Mouse (Mus musculus): Measurements from ENCODE around the gene Vamp8.
A peak's percentile ranks its signal among the peaks of the same experiment; 100 is the strongest.

Gene Vamp8

GRCm38 (mm10) chr6:72405356-72405755, 14.9 kb upstream of the Vamp8 start:
- DNase-seq (ENCODE audit: low spot score): no peak

DNA sequence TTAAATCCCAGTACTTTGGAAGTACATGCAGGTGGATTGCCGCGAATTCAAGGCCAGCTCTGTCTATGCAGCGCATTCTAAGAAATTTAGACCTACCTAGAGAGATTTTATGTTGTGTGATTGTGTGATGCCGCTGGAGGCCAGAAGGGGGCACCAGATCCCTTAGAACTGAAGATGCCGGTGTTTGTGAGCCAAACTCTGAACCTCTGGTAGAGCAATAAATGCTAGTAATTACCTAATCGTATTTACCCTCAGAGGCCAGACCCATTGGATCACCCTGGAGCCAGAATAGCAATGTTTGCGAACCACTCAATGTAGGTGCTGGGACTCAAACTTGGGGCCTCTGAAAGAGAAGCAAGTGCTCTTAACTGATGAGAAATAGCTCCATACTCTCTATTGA, 11.4 kb upstream of the Vamp8 start:
- DNase-seq (ENCODE audit: low spot score): peak; percentile 62

- DNase-seq (ENCODE audit: low spot score): no peak
These were observed 9.5 kb upstream of the Vamp8 start for GRCm38 (mm10) chr6:72399967-72400366.

GRCm38 (mm10) chr6:72396837-72397251, 6.3 kb upstream of the Vamp8 start:
- DNase-seq (ENCODE audit: low spot score): no peak

DNA sequence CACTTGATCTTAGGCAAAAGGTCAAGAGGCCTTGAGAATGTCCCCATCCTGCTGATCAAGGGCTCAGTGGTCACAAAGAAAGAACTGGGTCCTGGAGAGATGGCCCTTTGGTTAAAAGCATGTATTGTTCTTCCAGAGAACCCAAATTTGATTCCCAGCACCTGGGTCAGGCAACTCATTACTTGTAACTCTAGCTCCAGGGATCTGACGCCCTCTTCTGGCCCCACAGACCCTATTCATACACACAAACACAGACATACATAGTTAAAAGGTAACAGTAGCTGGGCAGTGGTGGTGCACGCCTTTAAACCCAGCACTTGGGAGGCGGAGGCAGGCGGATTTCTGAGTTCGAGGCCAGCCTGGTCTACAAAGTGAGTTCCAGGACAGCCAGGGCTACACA, 1.8 kb upstream of the Vamp8 start:
- no peak for DNase-seq (ENCODE audit: low spot score)

DNA sequence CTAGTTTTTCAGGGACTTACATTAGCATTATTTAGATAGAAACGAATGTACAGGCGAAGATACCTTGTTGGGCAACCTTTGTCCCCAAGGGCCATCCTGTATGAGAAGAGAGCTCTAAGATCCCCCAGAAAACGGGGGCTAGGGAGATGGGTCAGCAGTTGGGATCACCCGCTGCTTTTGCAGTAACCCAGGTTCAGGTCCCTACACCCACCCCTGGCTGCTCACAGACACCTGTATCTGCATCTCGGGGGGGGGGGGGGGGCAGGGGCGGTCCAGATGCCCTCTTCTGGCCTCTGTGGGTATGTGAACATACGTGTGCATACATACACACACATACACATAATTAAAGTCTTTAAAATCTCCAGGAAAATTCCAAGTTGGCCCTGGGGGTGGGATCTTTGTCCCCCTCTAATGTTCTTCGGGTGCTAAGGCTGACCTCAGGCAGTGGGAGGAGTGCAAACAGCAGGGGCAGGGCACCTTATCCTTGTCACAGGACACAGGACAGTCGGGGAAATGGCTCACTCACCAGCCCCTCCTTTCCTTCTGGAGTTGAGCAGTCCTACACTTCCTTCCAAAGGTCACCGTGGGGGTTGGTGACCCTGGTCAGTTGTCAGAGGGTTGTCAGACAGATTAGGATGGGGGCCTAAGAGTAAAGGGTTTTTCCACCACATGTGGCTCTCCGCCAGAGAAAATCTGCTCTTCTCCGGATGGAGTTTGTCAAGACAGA, 455 bp upstream of the Vamp8 start:
- peak; percentile 51 for DNase-seq (ENCODE audit: low spot score)

DNA sequence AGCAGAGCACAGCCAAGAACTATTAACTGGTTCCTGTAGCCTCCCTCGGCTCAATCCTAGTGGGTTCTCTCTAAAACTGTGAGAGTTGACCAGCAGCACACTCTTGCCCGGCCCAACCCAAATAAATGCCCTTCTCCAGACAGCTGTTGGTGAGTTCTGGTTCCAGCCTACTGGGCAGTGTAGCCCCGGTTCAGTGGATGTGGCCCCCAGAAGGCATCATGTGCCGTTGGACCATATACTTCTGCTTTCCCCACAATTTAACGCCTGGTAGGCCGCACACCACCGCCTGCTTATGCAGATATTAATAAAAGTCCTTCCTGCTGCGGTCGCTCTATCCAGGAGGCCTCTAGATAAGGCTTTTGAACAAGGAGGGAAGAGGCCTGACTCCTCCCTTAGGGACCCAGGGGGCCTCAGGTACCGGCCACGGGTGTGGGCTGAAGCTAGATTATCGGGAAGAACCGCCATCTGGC, 997 bp downstream of the Vamp8 start:
- no peak for DNase-seq (ENCODE audit: low spot score)

DNA sequence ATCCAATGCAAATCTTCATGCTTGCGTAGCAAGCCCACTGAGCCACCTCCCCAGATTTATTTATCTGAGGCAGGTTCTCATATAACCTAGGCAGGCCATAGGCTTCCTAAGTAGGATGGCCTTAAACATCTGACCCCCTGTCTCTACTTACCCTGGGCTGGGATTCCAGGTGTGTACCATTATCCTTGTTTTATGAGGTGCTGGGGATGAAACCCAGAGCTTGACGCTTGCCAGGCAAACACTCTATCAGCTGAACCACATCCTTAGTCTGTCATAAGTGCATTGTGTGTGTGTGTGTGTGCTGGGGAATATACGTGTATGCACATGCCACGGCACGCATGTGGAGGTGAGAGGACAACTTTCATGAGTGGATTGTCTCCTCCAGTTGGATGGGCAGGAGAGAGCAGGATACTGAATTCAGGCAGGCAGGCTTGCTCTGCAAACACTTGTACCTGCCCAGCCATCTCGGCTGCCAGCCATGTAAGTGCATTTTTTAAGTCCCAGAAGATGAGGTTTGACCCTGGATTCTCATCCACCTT, 1.6 kb downstream of the Vamp8 start:
- no peak for DNase-seq (ENCODE audit: low spot score)

GRCm38 (mm10) chr6:72388266-72388665, 2.2 kb downstream of the Vamp8 start:
- no peak for DNase-seq (ENCODE audit: low spot score)

DNA sequence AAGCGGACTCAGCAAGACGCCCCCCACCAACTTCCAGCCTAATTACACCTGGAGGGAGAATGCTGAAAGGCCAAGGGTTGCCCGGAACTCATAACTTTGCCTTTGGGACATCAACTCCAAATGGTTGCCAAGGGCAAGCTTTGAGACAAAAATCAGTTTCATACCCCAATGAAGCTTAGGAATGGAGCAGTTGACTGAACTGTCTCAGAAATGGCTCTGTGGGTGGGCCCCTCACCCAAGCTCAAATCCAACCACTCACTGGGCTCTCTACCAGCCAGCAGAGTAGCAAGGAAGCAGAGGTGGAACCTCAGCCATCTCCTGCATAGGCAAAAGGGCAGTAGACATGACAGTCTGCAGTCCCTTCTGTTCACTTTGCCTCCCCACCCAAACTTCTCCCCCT, 2.7 kb downstream of the Vamp8 start:
- DNase-seq (ENCODE audit: low spot score): no peak

GRCm38 (mm10) chr6:72386561-72386960, 3.9 kb downstream of the Vamp8 start:
- DNase-seq (ENCODE audit: low spot score): no peak

DNA sequence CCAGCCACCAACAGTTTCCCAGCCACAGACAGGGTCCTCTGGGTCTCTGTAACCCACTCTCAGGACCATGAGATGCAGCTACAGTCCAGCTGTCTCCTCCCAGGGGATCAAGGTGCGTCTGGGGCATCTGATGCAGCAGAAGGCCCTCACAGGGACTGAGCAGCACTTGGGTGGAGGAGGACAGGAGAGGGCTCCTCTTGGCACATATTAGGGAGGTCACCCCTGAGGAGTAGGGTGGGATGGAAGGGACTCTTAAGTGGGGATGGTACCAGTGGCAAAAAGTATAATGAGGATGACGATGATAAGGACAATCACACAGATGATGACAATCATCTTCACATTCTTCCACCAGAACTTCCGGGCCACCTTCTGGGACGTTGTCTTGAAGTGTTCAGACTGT, 5.2 kb downstream of the Vamp8 start:
- no peak for DNase-seq (ENCODE audit: low spot score)

GRCm38 (mm10) chr6:72383952-72384351, 6.6 kb downstream of the Vamp8 start:
- no peak for DNase-seq (ENCODE audit: low spot score)

DNA sequence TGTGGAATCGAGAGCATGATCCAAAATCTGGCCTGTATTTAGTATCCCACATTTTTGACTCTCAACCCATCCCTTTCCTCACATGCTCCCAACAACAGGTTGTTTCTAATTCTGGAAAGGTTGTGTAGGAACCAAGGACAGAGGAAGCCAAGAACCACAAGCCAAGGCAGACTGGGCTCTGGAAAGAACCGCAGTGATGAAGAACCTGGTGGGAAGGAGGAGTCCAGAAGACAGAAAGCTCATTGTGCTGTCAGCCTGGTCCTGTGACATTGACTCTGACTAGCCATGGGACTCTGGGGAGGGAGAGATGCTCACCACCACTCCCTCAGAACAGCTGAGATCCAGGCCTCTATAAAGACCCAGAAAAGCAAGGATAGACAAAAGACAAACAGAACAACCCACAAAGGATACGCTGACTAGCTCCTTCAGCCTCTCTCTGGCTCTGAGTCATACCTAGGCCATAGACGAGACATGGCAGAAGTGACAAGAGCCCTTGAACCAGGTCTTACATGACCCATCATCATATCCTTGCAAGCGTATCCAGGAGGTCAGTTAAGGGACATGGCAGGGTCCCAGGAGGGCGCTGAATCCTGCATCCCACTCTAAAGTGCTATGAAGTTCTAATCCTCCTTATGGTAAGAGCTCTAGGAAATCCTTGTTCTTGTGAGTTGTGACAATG, 7.2 kb downstream of the Vamp8 start:
- no peak for DNase-seq (ENCODE audit: low spot score)

- no peak for DNase-seq (ENCODE audit: low spot score)
These were observed 8.0 kb downstream of the Vamp8 start for GRCm38 (mm10) chr6:72382494-72382893.

DNA sequence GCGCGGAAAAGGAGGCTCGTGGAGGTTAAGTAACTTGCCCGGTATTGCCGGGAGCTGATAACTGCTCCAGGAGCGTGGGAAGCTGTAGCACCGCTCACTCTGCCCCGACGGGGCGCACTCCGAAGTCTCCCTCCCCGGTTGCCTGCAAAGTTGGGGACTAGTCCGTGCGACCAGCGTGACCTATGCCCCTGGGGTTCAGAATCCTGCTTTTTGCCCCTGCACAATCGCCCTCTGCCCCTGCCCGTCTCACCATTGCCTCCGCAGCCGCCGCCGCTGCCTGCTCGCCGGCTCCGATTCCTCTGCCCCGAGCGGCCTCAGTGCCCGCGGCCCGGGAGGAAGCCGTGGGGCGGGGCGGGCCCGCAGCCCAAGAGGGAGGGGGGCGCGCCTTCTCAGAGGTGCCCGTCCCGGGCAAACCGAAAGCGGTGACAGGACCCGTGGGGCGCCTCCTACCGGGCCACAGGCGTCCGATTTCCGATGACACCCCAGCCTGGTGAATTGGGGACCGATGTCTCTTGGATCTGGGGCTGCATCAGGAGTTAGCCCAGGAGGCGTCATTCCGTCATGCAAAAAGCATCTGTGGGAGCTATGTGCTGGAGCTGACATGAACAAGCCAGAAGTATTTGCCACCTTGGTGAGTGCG, 10.3 kb downstream of the Vamp8 start, which contains the start of gene Vamp5:
Vamp5 (minus strand) TSS at position 338 of the 640 bp plus-strand sequence.
- peak; percentile 87 for DNase-seq (ENCODE audit: low spot score)

GRCm38 (mm10) chr6:72379377-72380130, 10.9 kb downstream of the Vamp8 start:
- peak; percentile 39 for DNase-seq (ENCODE audit: low spot score)

DNA sequence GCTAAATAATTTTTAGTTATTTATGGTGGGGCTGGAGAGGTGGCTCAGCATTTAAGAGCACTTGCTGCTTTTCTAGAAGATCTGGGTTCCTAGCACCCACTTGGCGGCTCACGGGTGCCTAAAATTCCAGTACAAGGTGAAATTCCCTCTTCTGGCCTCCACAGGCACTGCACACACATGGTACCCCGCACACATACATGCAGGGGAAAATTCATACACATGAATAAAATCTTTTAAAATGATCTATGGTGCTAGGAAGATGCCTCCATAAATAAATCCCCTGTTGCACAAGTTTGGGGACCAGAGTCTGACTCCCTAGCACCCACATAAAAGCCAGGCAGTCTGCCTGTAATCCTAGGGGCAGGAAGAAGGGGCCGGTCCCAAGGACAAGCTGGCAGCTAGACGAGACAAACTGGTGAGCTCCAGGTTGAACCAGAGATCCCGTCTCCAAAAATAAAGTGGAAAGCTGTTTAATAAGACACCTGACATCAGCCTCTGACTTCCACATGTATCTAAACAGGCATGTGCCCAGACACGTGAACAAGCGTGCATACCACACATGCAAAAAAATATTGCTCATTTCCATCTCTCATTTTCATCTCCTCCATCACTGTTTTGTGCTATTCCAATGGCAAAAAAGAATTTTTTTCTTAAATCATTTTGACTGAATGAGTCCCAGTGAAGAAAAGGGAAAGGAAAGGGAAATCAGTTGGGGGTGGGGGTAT, 11.8 kb downstream of the Vamp8 start:
- DNase-seq (ENCODE audit: low spot score): no peak

GRCm38 (mm10) chr6:72374820-72375563, 15.5 kb downstream of the Vamp8 start:
- no peak for DNase-seq (ENCODE audit: low spot score)

GRCm38 (mm10) chr6:72374206-72374605, 16.3 kb downstream of the Vamp8 start:
- DNase-seq (ENCODE audit: low spot score): no peak

DNA sequence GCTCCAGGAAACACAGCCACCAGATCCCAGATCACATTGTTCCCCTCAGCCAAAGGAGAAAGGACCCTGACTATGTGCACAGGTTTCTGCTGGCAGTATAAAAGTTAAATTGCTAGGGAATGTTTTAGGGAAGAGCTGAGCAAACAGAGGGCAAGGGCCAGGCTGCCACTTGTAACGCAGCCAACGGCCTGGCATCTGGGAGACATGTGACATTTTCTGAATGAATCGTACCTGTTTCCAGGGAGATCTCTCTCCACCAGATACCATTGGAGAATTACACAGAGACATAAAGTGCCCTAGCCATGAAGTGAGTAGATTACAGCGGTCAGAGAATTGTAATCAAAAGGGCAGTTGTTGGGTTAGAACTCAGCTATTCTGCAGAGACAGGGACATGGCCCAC, 17.3 kb downstream of the Vamp8 start:
- DNase-seq (ENCODE audit: low spot score): no peak

Data from spleen, adult 12 weeks (tissue).